Mouse (Mus musculus): Measurements from ENCODE around the gene Ppm1d.

- TF ChIP-seq CTCF (IDR thresholded peaks at IDR 0.05) (no peak), EP300 (IDR thresholded peaks at IDR 0.05) (no peak)
Measured at GRCm38 (mm10) chr11:85367823-85368222, 56.8 kb downstream of the Ppm1d start.
